Mouse (Mus musculus) forebrain, embryonic 10.5 days (tissue): ENCODE data around the gene Slc35e2. TPM values are rescaled to one million over a fixed set of nuclear protein-coding genes. Genes with fewer than 3 reads are reported as not detected.

Source experiments
- DNase-seq: peaks from one replicate; pipeline ENCODE4 v3.0.0-alpha.2; 2017; ENCODE audit warnings: low spot score; ENCODE audit errors: extremely low spot score
- H3K27ac ChIP-seq: fragments of 300-500 bp; sonication (generic); 2 replicates; pipeline ENCODE4 v1.5.1; 2016; ENCODE audit warnings: mild to moderate bottlenecking
- H3K27me3 ChIP-seq: fragments of 300-500 bp; sonication (generic); 2 replicates; pipeline ENCODE4 v1.6.1; 2016; ENCODE audit warnings: mild to moderate bottlenecking; ENCODE audit not compliant: poor library complexity, severe bottlenecking
- H3K36me3 ChIP-seq: fragments of 300-500 bp; sonication (generic); replicated peaks from 2 replicates; pipeline ENCODE4 v1.6.1; 2016; ENCODE audit warnings: mild to moderate bottlenecking, moderate library complexity
- H3K4me1 ChIP-seq: fragments of 300-500 bp; sonication (generic); 2 replicates; pipeline ENCODE4 v1.6.1; 2016
- H3K4me3 ChIP-seq: fragments of 300-500 bp; sonication (generic); 2 replicates; pipeline ENCODE4 v1.5.1; 2016; ENCODE audit warnings: mild to moderate bottlenecking, moderate library complexity
- H3K9me3 ChIP-seq: fragments of 300-500 bp; sonication (generic); 2 replicates; pipeline ENCODE4 v1.6.1; 2016; ENCODE audit warnings: mild to moderate bottlenecking, moderate library complexity
- WGBS: fragments of 180-500 bp; shearing (Covaris S2); methylation state at CpG from one replicate; pipeline ENCODE4 v1.1.7; 2016; 5-methylcytosine and 5-hydroxymethylcytosine counted together
- polyA plus RNA-seq: library from polyadenylated mRNA; unstranded; fragments of >200 nt; fragmentation: Nextera tagmentation; extraction: Ambion mirVana; gene quantifications from 2 replicates; pipeline ENCODE4 v1.2.1, GENCODE M21; 2016

Gene Slc35e2
- polyA plus RNA-seq, 1 experiment from 2014 or later = 10.7 TPM

DNA sequence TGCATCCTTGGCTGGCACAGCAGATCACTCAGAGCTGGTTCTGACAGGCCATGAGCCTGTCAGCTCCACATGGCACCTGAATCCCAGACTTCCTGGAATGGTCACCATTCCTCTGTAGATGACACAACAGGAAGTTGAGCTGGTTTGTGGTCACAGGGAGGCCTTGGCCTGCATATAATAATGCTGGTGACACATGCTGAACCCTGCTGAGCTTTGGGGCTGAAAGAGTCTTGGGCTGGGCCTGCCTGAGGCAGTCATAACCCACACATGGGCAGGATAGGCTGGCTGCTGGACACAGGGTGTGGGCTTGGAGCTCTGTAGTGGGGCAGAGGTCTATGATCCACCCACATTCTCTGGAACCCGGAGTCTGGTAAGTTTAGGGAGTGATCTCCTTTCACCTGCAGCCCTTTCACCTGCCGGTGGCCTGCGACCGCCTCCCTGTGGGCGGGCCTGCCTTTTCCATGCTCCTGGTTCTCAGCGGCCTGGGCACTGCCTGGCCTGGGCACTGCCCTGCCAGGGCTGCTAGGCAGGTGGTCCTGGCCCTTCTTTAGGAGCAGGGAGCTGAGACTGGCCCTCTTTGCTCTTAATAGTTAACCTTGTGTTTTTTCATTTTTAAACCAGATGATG is 18.8 kb upstream of the Slc35e2 start:
- Histone ChIP-seq H3K9me3 (no peaks in the 10 kb centered on the region), H3K27ac (no peak overlapping the region), H3K4me1 (no peaks in the 10 kb centered on the region), H3K36me3 (peaks cover 89% of the 10 kb centered on the region), H3K27me3 (no peaks in the 10 kb centered on the region), H3K4me3 (no peak overlapping the region)
- 92% methylated on average over 6 of the region's 6 CpGs for WGBS
- DNase-seq = no peak

DNA sequence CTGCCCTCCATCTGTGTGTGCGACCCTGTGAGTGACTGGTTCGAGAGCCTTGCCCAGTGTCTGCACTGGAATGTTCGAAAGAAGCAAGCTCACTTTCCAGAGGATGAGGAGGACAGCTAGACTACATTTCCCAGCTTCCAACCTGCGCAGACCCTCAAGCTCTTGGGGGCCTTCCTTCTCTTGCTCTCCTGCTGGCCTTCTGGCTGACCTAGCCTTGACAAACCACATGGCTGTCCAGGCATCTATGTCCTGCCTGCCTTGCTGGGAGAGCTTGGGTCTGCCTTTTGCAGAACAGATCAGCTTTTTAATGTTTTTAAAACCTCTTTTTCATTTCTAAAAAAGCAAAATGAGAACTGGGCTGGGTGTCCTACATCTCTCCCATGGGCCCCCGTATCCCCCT is 11.9 kb upstream of the Slc35e2 start:
- no peak for DNase-seq
- peaks cover 7% of the 10 kb centered on the region; the same call in 1 of the 2 replicates for H3K4me1 ChIP-seq
- no peaks in the 10 kb centered on the region for H3K27me3 ChIP-seq
- H3K9me3 ChIP-seq = no peaks in the 10 kb centered on the region
- H3K4me3 ChIP-seq = no peak overlapping the region
- H3K36me3 ChIP-seq = peaks cover 69% of the 10 kb centered on the region
- no peak overlapping the region for H3K27ac ChIP-seq
- WGBS = 91% methylated on average over 5 of the region's 5 CpGs

DNA sequence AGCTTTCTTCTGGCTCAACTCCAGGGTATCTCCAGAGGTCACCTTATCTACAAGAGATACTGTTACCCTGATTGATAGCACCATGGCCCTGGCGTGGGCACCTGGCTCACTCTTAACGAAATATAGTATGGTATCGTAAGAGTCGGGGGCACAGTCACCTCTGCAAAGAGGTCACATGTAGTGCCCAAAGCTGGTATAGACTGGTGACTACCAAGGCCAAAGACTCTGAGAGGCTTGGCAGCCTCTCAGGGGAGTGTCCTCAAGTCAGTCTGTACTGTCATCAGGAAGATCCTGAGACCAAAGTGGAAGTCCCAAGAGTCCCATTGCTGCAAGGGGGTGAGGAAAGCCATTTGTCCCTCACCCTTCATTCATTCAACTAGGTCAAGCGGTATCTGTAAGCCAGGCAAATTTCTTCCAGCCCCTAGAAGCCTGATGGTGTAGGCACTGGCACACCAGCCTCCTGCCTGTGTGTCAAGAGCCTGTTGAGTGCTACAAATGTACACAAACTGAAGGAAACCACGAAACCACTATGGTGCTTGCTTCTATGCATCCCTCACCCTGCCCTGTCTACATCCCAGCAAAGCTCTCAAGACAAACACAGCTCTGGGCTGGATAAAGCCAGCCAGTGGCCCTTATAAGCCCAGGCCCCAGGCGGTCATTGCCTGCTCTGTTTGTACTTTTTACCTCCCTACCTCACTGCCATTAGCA is 10.1 kb upstream of the Slc35e2 start:
- no peak for DNase-seq
- no peak overlapping the region for H3K27ac ChIP-seq
- H3K4me3 ChIP-seq = no peak overlapping the region
- no peaks in the 10 kb centered on the region for H3K9me3 ChIP-seq
- H3K27me3 ChIP-seq = no peaks in the 10 kb centered on the region
- H3K4me1 ChIP-seq = peaks cover 7% of the 10 kb centered on the region; the same call in 1 of the 2 replicates
- H3K36me3 ChIP-seq = peaks cover 51% of the 10 kb centered on the region
- WGBS = 85% methylated on average over 7 of the region's 7 CpGs

DNA sequence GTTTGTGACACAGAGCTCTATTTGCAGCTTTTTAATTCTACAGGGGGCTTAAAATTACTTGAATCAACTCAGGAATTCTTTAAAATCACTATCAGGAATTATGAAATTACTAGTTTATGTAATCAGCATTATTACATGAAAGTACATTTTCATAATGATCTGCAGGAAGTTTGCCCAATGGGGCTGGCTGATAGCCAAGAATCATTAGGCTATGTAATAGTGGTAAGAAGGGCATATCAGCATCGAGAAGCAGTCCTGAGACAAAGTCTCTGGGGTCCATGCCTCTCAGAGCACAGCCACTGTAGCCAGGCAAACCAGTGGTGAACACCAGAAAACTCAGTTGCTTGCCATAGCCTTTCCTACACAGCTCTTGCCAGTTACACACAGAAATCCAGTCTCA is 7.4 kb upstream of the Slc35e2 start:
- no peaks in the 10 kb centered on the region for H3K27me3 ChIP-seq
- no peak overlapping the region for H3K27ac ChIP-seq
- peaks cover 25% of the 10 kb centered on the region for H3K36me3 ChIP-seq
- peaks cover 11% of the 10 kb centered on the region for H3K4me1 ChIP-seq
- H3K9me3 ChIP-seq = no peaks in the 10 kb centered on the region
- H3K4me3 ChIP-seq = no peak overlapping the region
- DNase-seq = no peak
- 84% methylated on average over 1 of the region's 1 CpGs for WGBS

DNA sequence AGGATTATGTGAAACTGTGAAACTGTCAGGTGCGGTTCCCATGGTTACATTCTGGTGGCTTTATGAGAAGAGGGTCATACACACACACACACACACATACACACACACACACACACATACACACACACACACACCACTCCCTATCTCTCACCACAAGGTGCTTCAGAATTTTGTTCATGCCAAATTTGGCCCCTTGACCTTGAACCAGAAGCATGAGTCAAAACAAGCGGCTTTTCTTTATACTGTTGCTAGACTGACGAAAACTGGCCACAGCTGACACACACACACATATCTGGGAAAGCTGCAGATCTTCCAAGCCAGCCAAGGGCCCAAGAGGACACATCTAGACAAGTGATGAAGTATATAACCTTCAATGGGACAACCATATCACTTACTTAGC is 5.4 kb upstream of the Slc35e2 start:
- H3K4me3 ChIP-seq = no peak overlapping the region
- no peaks in the 10 kb centered on the region for H3K9me3 ChIP-seq
- H3K4me1 ChIP-seq = peaks cover 17% of the 10 kb centered on the region
- WGBS = 88% methylated on average over 3 of the region's 3 CpGs
- H3K27me3 ChIP-seq = no peaks in the 10 kb centered on the region
- no peak for DNase-seq
- no peak overlapping the region for H3K27ac ChIP-seq
- H3K36me3 ChIP-seq = peaks cover 6% of the 10 kb centered on the region; the same call in 1 of the 2 replicates

DNA sequence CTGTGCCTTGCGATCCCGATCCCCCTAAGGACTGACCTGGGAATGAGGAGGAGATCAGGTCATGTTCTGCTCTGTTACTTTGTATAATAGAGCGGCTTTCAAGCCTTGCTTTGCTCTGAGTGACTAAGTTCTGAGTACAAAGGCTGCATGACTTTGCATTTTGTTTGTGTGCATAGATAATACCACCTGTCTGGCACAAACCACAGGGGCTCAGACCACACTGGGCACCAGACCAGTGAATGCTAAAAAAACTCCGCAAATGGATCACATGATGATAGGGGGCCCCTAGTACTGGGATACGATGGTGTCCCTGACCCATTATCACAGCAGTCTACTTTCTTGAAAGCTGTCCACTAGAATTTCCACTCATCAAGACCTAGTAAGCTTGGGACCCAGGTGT is 4.6 kb upstream of the Slc35e2 start:
- 85% methylated on average over 5 of the region's 5 CpGs for WGBS

DNA sequence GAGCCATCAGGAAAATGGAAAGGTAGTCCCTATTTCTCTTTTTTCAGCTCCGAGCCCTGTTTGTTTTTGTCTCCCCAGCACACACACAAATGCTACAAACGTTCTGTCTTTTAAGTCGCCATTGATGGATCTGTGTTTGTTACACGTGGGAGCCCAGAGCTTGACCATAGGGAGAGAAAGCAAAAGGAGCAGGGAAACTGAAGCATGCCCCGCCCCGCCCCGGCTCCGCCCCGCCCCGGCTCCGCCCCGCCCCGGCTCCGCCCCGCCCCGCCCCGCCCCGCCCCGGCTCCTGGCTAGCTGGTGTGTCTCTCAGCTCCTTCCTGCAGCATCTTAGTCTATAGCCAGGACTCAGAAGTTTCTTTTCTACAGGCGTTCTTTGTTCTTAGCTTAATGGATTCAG is 2.7 kb upstream of the Slc35e2 start:
- no peaks in the 10 kb centered on the region for H3K27me3 ChIP-seq
- no peaks in the 10 kb centered on the region for H3K9me3 ChIP-seq
- H3K4me1 ChIP-seq = peaks cover 29% of the 10 kb centered on the region
- no peak overlapping the region for H3K4me3 ChIP-seq
- WGBS = 17% methylated on average over 20 of the region's 20 CpGs
- no peak for DNase-seq
- peaks cover 10% of the 10 kb centered on the region for H3K36me3 ChIP-seq
- H3K27ac ChIP-seq = no peak overlapping the region

More for the DNA sequence above, 4.6 kb upstream of the Slc35e2 start:
- no peaks in the 10 kb centered on the region for H3K36me3 ChIP-seq
- no peak for DNase-seq
- H3K4me1 ChIP-seq = peaks cover 16% of the 10 kb centered on the region
- no peak overlapping the region for H3K4me3 ChIP-seq
- no peaks in the 10 kb centered on the region for H3K27me3 ChIP-seq
- H3K27ac ChIP-seq = no peak overlapping the region
- H3K9me3 ChIP-seq = no peaks in the 10 kb centered on the region

DNA sequence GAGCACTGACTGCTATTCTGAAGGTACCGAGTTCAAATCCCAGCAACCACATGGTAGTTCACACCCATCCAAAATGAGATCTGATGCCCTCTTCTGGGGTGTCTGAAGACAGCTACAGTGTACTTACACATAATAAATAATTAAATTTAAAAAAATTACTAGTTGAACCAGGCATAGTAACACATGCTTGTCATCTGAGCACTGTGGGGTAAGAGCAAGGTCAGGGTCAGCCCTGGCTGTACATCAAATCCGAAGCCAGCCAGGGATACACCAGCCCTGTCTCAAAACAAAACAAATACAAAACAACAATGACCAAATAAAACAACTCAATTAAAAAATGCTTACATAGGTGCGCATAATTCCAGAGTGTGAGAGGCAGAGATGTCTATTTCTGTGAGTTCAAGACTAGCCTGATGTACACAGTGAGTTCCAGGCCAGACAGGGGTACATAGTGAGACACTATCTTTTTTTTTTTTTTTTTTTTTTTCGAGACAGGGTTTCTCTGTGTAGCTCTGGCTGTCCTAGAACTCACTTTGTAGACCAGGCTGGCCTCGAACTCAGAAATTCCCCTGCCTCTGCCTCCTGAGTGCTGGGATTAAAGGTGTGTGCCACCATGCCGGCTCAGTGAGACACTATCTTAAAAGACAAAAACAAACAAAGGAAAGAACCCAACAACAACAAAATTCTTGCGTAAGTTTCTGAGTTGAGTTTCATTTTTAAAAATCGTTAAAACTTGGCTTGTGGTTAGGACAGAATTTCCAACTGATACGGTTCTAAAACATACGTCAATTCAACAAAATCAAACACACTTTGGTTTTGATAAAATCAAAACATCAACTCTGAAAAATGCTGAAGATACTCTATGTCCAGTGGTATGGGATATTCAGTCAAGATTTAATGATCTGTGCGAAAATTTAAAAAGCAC is 1.1 kb upstream of the Slc35e2 start:
- no peaks in the 10 kb centered on the region for H3K9me3 ChIP-seq
- WGBS = 87% methylated on average over 11 of the region's 11 CpGs
- DNase-seq = no peak
- H3K36me3 ChIP-seq = peaks cover 25% of the 10 kb centered on the region
- peak overlapping the region; percentile 96 for H3K4me3 ChIP-seq
- H3K27me3 ChIP-seq = no peaks in the 10 kb centered on the region
- peak overlapping the region; percentile 100 for H3K27ac ChIP-seq
- H3K4me1 ChIP-seq = peaks cover 29% of the 10 kb centered on the region

DNA sequence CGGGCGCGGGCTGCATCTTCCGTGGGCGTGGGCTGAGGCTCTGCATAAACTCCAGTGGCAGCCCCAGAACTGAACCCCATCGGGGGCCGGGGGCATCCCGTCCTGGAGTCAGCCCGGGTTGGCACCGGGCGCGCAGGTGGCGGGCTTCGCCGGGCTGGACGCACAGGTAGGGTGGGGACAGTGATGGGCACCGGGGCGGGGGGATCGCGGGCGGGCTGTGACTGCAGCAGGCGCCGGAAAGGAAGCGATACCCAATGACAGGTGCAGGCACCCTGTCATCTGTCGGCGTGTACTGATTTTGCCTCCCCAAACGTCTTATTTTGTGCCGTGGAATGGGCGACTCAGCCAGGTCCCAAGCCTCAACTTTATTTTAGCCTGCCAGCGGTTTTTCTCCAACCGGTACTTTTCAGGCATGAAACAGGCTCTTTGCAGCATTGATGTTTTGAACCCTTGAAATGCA is 811 bp downstream of the Slc35e2 start:
- 2% methylated on average over 31 of the region's 31 CpGs for WGBS
- peak overlapping the region; percentile 96 for H3K4me3 ChIP-seq
- H3K4me1 ChIP-seq = peaks cover 29% of the 10 kb centered on the region
- H3K27me3 ChIP-seq = no peaks in the 10 kb centered on the region
- peak overlapping the region; percentile 100 for H3K27ac ChIP-seq
- no peaks in the 10 kb centered on the region for H3K9me3 ChIP-seq
- H3K36me3 ChIP-seq = peaks cover 43% of the 10 kb centered on the region
- no peak for DNase-seq

DNA sequence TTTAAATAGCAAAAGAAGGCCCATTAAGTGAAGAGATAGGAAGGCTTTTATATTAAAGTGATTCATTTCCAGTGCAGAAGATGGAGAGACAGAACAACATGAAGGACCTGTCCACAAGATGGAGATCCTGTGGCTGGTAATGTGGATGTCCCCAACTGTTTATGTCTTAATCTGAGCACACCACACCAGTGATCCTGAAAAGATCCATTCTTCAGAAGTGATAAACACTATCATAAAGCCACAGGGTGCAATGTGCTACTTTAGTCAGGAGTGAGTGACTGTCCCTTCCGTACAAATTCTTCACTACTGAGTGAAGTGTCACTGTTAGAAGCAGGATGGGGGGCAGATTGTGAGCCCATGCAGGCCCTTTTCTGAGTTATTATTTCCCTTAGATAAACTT is 1.5 kb downstream of the Slc35e2 start:
- H3K27me3 ChIP-seq = no peaks in the 10 kb centered on the region
- H3K36me3 ChIP-seq = peaks cover 49% of the 10 kb centered on the region
- no peaks in the 10 kb centered on the region for H3K9me3 ChIP-seq
- WGBS = 94% methylated on average over 1 of the region's 1 CpGs
- no peak overlapping the region for H3K27ac ChIP-seq
- peak overlapping the region; percentile 96 for H3K4me3 ChIP-seq
- H3K4me1 ChIP-seq = peaks cover 29% of the 10 kb centered on the region
- no peak for DNase-seq

DNA sequence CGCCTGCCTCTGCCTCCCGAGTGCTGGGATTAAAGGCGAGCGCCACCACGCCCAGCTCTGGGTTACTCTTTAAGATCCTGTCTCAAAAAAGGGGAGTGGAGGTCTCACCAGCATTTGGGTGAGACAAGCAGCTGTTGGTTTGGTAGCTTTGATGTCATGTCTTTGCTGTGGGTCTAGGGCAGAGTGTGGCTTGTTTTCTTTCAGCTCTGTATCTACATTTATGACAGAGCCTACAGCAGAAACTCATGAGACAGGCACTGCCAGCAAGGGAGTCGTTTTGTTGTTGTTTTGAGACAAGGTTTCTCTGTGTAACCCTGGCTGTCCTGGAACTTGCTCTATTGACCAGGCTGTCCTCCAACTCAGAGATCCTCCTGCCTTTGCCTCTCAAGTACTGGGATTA is 2.6 kb downstream of the Slc35e2 start:
- DNase-seq = no peak
- peaks cover 49% of the 10 kb centered on the region for H3K36me3 ChIP-seq

DNA sequence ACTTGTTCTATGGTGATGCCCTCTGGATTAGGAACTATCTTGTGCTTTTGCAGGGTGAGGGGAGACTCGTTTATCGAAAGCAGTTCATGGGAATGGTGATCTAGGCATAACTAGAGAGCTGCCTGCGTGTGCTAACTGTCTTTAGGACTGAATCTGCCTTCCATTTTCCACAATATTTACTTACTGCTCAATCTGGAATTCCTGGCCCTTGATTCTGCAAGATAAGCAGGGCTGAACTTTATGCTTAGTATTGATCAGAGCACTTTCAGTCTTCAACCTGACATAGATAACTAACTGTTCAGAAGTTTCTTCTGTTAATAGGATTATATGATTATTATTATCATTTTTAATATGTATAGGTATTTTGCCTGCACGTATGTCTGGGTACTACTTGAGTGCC is 3.9 kb downstream of the Slc35e2 start:
- DNase-seq = no peak
- WGBS = 96% methylated on average over 4 of the region's 4 CpGs
- H3K4me3 ChIP-seq = no peak overlapping the region
- peaks cover 24% of the 10 kb centered on the region for H3K4me1 ChIP-seq
- peaks cover 59% of the 10 kb centered on the region for H3K36me3 ChIP-seq
- H3K9me3 ChIP-seq = no peaks in the 10 kb centered on the region
- no peaks in the 10 kb centered on the region for H3K27me3 ChIP-seq
- H3K27ac ChIP-seq = no peak overlapping the region

More for the DNA sequence above, 2.6 kb downstream of the Slc35e2 start:
- Histone ChIP-seq H3K27ac (no peak overlapping the region), H3K4me3 (no peak overlapping the region), H3K27me3 (no peaks in the 10 kb centered on the region), H3K9me3 (no peaks in the 10 kb centered on the region), H3K4me1 (peaks cover 25% of the 10 kb centered on the region)
- 94% methylated on average over 6 of the region's 6 CpGs for WGBS
